Mouse (Mus musculus): Measurements from ENCODE around the gene Ryr2.
A peak's percentile ranks its signal among the peaks of the same experiment; 100 is the strongest.
"Not testable (repeated sequence)": the region's sequence is repeated elsewhere in the genome, so short reads cannot be mapped to it uniquely, and the experiment has no call there.

Ryr2 gene

GRCm38 (mm10) chr13:11941724-11942123 lies 165.0 kb downstream of the Ryr2 start:
- DNase-seq (ENCODE audit: low spot score in 2 of 2), result no peak

GRCm38 (mm10) chr13:11934297-11935060 lies 172.3 kb downstream of the Ryr2 start:
- not testable (repeated sequence) for DNase-seq (ENCODE audit: low spot score in 2 of 2)

DNA sequence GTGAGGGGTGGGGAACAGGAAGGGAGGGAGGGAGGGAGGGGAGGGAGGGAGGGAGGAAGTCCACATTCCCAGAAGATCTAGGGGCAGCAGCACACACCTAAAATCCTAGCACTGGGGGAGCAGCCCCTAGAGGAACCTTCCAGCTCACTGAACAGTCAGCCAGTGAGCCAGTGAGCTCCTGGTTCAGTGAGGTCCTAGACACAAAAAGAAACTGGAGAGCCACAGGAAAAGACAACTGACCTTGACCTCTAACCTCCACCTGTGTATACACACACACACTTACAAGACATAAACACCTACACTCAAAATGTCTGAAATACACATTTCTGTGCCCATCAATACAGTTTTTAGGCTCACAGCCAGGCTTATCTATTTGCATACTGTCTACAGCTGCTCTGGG lies 173.4 kb downstream of the Ryr2 start:
- no peak for DNase-seq (ENCODE audit: low spot score in 2 of 2)

DNA sequence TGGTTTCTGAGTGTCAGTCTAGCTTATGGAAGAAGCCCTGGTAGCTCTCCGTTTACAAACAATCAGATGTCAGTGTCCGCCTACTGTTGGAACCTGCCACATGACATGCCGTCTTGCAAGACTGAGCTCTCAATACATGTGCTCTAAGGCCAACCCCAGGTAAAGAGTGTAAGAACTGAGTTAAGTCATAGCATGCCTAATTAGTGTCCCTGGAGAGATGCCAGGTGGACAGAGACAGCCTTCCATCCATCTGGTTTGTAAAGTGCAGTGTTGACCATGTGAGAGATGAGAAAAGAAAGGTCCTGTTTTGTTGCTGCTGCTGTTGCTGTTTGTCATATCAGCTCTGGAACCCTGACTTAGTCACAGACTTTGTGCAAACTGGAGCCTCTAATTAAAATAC lies 178.0 kb downstream of the Ryr2 start:
- no peak for DNase-seq (ENCODE audit: low spot score in 2 of 2)

DNA sequence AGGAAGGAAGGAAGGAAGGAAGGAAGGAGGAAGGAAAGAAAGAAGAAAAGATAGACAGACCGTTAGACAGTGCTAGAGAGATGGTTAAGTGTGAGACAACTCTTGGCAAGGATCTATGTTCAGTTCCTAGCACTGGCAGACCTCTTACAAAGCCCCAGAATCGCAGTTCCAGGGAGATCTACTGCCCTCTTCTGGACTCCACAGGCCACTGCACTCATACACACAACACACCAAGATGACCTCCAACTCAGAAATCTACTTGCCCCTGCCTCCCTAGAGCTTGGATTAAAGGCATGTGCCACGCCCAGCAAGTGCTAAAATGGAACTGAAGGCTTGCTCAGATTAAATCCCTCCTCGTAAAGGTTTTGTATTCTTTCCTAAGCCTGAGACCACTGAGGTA lies 179.0 kb downstream of the Ryr2 start:
- DNase-seq (ENCODE audit: low spot score in 2 of 2), result no peak

- peak; percentile 34 to 62 for DNase-seq (ENCODE audit: low spot score in 2 of 2)
These were observed 179.8 kb downstream of the Ryr2 start for GRCm38 (mm10) chr13:11926720-11927500.

DNA sequence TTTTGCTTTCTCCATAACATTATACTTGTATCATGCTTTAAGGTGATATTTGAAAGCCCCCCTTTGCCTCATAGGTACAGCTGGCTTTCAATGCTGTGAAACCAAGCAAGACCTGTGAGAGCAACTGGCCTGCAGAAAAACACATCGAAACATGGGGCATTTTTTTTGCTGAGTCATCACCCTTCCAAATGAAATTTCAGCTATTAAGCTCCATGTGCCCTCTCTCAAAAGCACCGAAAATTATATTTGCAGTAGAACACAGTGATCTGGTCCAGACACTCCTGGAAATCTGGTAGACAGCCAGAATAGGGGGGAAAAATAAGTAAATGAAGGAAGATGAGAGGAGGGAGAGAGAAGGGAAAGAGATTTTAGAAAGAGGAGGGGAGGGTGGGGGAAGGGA lies 180.5 kb downstream of the Ryr2 start:
- DNase-seq (ENCODE audit: low spot score in 2 of 2), result no peak

- DNase-seq (ENCODE audit: low spot score in 2 of 2), result no peak
These were observed 182.0 kb downstream of the Ryr2 start for GRCm38 (mm10) chr13:11924732-11925131.

DNA sequence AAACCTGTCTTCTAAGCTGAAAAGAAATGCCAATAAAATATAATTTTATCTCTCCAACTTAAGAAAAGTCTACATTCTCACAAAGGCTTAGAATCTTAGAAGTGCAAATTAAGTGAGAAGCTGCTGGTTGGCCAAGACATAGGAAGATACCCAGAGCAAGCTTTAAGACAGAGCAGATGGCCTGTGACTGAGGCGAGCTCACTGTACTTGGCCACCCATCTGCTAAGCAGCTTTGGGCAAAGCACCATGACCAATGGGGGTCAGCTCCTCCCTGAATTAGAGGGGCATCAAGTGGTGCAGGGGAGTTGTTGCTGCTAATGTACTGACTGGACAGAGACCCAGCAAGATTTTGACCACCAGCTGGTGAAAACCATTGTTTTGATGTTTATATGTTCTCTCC lies 186.2 kb downstream of the Ryr2 start:
- no peak for DNase-seq (ENCODE audit: low spot score in 2 of 2)

- DNase-seq (ENCODE audit: low spot score in 2 of 2), result no peak
These were observed 187.3 kb downstream of the Ryr2 start for GRCm38 (mm10) chr13:11919448-11919847.

GRCm38 (mm10) chr13:11915619-11916018 lies 191.1 kb downstream of the Ryr2 start:
- no peak for DNase-seq (ENCODE audit: low spot score in 2 of 2)

- no peak for DNase-seq (ENCODE audit: low spot score in 2 of 2)
These were observed 192.1 kb downstream of the Ryr2 start for GRCm38 (mm10) chr13:11914682-11915081.

DNA sequence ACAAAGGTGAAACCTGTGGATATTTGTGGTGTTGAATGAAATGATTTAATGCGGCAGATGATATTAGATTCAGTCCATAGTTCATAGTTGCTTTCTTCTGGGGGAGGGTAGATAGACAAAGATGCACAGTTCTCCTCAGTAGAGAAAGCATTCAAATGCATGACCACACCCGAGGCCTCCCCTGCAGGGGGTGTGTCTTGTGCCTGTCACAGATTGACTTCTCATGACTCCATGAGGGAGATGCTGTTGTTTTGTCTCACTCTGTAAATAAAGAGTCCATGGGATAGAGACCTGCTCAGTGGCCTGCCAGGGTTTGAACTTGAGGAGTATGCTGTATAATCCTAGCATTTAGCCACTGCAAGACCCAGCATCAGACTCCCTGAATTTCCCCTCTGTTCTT lies 194.5 kb downstream of the Ryr2 start:
- DNase-seq (ENCODE audit: low spot score in 2 of 2), result no peak

DNA sequence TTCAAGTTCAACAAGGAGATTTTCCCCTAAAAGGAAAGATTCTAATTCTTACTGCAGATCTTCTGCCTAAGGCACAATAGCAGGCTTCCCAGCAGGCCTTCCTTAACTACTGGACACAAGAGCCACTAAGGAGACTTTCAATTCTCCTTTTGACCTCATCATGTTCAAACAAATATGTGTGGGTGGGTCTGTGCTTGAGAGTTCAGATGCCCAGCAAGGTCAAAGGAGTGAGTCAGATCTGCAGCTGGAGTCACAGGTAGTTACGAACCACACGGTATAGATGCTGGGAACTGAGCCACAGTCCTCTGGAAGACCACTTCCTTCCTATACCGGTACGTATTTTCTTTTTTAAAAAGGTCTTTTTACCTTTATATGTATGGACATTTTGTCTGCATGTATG lies 198.6 kb downstream of the Ryr2 start:
- DNase-seq (ENCODE audit: low spot score in 2 of 2), result no peak

DNA sequence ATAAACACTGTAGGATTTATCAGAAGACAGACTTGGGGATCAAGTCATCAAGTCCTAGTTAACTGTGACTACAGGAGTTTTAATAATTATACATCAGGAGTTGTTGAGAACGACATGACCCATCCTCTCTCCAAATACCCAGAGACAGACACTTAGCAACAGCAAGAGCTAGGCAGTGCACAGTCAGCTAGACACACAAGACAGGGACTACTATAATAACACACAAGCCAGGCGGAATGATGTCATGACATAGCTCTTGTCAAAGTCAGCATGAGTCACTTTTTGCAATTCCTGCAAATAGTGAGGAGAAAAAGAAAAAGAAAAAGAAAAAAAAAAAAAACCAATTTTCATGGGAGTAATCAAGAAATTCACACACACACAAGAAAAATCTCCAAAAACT lies 201.6 kb downstream of the Ryr2 start:
- no peak for DNase-seq (ENCODE audit: low spot score in 2 of 2)

DNA sequence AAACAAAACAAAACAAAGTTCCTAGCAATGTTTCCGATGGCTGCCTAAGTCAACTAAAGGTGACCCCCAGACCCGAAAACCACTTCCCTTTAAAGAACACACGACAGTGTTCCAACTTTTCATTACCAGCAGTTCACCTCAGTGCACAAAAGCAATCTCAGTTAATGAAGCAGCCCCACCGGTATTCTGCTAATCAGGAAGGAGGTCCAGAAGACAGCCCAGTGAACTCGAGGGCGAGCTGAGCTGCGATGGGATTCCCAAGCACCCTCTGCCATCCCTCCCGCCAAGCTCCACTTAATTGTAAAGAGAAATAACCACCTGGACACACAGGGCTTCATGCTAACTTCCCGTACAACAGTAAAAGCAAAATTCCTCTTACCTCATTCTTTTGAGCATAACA lies 203.5 kb downstream of the Ryr2 start:
- no peak for DNase-seq (ENCODE audit: low spot score in 2 of 2)

DNA sequence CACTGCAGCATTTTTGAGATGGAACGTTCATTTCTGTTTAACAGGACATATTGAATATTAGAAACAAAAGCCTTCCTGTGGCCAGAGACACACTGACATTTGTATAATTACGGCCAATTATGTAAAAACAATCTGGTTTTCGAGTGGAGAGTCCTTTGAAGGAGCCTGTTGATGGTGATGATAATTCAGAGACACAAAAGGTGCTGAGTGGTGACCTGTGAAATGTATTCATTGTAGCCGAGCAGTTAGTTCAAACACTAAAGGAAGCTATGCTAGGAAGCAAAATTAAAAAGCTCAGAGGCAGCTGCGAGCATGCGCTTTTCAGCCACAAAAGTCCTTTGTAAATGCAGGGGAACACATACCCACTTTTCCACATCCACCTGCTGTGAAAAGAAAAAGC lies 203.9 kb downstream of the Ryr2 start:
- no peak for DNase-seq (ENCODE audit: low spot score in 2 of 2)

- DNase-seq (ENCODE audit: low spot score in 2 of 2), result no peak
These were observed 206.1 kb downstream of the Ryr2 start for GRCm38 (mm10) chr13:11900631-11901030.

- no peak for DNase-seq (ENCODE audit: low spot score in 2 of 2)
These were observed 211.1 kb downstream of the Ryr2 start for GRCm38 (mm10) chr13:11895631-11896030.

DNA sequence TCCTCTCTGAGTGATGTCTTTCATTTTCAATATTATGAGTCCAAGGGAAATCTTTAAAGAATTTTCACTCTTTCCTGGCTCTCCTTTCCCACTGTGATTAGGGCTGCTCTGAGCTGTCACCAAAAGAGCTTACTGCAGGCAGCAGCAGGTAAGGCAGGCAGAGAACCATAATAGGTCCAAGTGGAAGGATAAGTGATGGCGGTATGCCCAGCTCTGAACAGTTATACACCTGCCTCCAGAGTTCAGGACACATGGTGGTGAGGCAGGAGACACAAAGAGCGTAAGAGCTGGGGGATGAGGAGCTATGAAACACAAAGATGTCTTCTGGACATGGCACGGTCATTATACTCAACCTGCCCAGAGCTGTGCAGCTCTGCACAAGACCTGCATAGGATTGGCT lies 215.0 kb downstream of the Ryr2 start:
- no peak for DNase-seq (ENCODE audit: low spot score in 2 of 2)

GRCm38 (mm10) chr13:11891115-11891514 lies 215.6 kb downstream of the Ryr2 start:
- DNase-seq (ENCODE audit: low spot score in 2 of 2), result no peak

GRCm38 (mm10) chr13:11884175-11884574 lies 222.6 kb downstream of the Ryr2 start:
- DNase-seq (ENCODE audit: low spot score in 2 of 2), result no peak

DNA sequence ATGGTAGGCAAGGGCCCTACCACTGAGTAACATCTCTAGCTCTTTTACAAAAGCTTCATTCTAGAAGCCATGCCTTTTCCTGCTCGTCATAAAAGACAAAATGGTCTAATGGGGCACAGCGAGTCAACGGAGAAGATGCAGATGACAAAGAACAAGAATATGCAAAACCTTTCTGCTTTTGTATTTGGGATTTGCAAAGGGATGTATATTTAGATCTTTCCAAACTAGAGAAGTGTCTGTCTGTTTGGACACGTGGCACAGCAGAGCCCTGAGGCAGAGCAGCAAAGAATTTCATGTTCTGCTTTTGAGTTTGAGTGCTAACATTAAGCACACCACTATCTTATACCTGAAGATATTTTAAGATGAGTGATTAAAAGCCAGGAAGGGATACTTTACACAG lies 224.4 kb downstream of the Ryr2 start:
- DNase-seq (ENCODE audit: low spot score in 2 of 2), result no peak
